Mouse (Mus musculus) hematopoietic stem cell, adult 5-6 weeks (primary cell): ENCODE measurements around the gene Rragc. TPM values are rescaled to one million over a fixed set of nuclear protein-coding genes. Genes with fewer than 3 reads are reported as not detected.
A peak's percentile ranks its signal among the peaks of the same experiment; 100 is the strongest.

ENCODE experiments used
- ATAC-seq, 2 experiments: fragments of 125-278 bp in 1 of 2; replicated peaks in 1 of 2; 2 replicates each; pipeline ENCODE4 v1.8.0; 2016 to 2017; ENCODE audit warnings: inconsistent platforms in 2 of 2, mild to moderate bottlenecking in 2 of 2, moderate number of reproducible peaks in 2 of 2, low read depth in 1 of 2, moderate TSS enrichment in 1 of 2; ENCODE audit not compliant: low FRiP score in 2 of 2, poor library complexity in 2 of 2, severe bottlenecking in 2 of 2, insufficient read depth in 1 of 2, low TSS enrichment in 1 of 2
- total RNA-seq: library from RNA; stranded (forward); fragments of 172-1452, 232-1000 nt; gene quantifications from 2 replicates; pipeline ENCODE4 v1.2.3, GENCODE M21; 2017

Rragc gene
- 38.6 and 48.7 TPM in 2 replicates for total RNA-seq

- peak; percentile 96 to 97 for ATAC-seq
Measured at GRCm38 (mm10) chr4:123916748-123917547, at the start of gene Rragc. TSS of gene Rragc (plus strand) at chr4:123917446.

GRCm38 (mm10) chr4:123893726-123894125, 23.5 kb upstream of the Rragc start:
- ATAC-seq = no peak

- ATAC-seq = no peak
Measured at GRCm38 (mm10) chr4:123894295-123894694, 23.0 kb upstream of the Rragc start.

- ATAC-seq = peak in 1 of 2 experiments; percentile 49; a peak in 1 of 4 replicates
Measured at GRCm38 (mm10) chr4:123898696-123899095, 18.6 kb upstream of the Rragc start.

GRCm38 (mm10) chr4:123903432-123903831, 13.8 kb upstream of the Rragc start:
- ATAC-seq = no peak

- peak; percentile 98 for ATAC-seq
Measured at GRCm38 (mm10) chr4:123904333-123905125, 12.7 kb upstream of the Rragc start, which contains the start of gene Mycbp. TSS of gene Mycbp (plus strand) at chr4:123904832.

- no peak for ATAC-seq
Measured at GRCm38 (mm10) chr4:123905126-123905668, 12.0 kb upstream of the Rragc start.

GRCm38 (mm10) chr4:123911503-123911902, 5.7 kb upstream of the Rragc start:
- ATAC-seq = no peak

GRCm38 (mm10) chr4:123912431-123912830, 4.8 kb upstream of the Rragc start:
- ATAC-seq = no peak

GRCm38 (mm10) chr4:123917548-123918140, 398 bp downstream of the Rragc start, which contains the start of gene 4930535I16Rik:
TSS of gene 4930535I16Rik (minus strand) at chr4:123918022.
- no peak; a peak in 1 of 4 replicates for ATAC-seq

- ATAC-seq = no peak
Measured at GRCm38 (mm10) chr4:123918851-123919250, 1.6 kb downstream of the Rragc start.

- ATAC-seq = no peak
Measured at GRCm38 (mm10) chr4:123921055-123921565, 3.9 kb downstream of the Rragc start.

- ATAC-seq = peak; percentile 69 to 88
Measured at GRCm38 (mm10) chr4:123927961-123928360, 10.7 kb downstream of the Rragc start.

GRCm38 (mm10) chr4:123929994-123930393, 12.7 kb downstream of the Rragc start:
- no peak for ATAC-seq

GRCm38 (mm10) chr4:123934306-123934705, 17.1 kb downstream of the Rragc start:
- ATAC-seq = no peak

GRCm38 (mm10) chr4:123936059-123936458, 18.8 kb downstream of the Rragc start:
- ATAC-seq = no peak

GRCm38 (mm10) chr4:123939838-123940237, 22.6 kb downstream of the Rragc start:
- peak; percentile 63 to 65 for ATAC-seq
